Mouse (Mus musculus) mature B cell (primary cell): ENCODE data around the gene Hmgn1.
"Not testable (repeated sequence)": the region's sequence is repeated elsewhere in the genome, so short reads cannot be mapped to it uniquely, and the experiment has no call there.

Source experiments
- in situ Hi-C: fragments of 300-500 bp; cut with MboI; formaldehyde crosslinking; loops from 2 replicates; pipeline ENCODE4 v1.14.3; 2019

Gene Hmgn1

GRCm38 (mm10) chr16:96127657-96128344 is at the start of gene Hmgn1:
Gene Hmgn1 (minus strand): TSS chr16:96127729.
- in situ Hi-C loops: no loop called here

GRCm38 (mm10) chr16:96175399-96175798 is 47.9 kb upstream of the Hmgn1 start:
- in situ Hi-C loops: no loop called here

GRCm38 (mm10) chr16:96173648-96174047 is 46.1 kb upstream of the Hmgn1 start:
- in situ Hi-C loops: no loop called here

- in situ Hi-C loops: no loop called here
These were observed 41.3 kb upstream of the Hmgn1 start for GRCm38 (mm10) chr16:96168837-96169236.

- in situ Hi-C loops: no loop called here
These were observed 38.3 kb upstream of the Hmgn1 start for GRCm38 (mm10) chr16:96165723-96166264.

- in situ Hi-C loops: no loop called here
These were observed 33.8 kb upstream of the Hmgn1 start for GRCm38 (mm10) chr16:96161336-96161735.

- in situ Hi-C loops: no loop called here
These were observed 33.4 kb upstream of the Hmgn1 start for GRCm38 (mm10) chr16:96160927-96161326.

- in situ Hi-C loops: no loop called here
These were observed 32.3 kb upstream of the Hmgn1 start for GRCm38 (mm10) chr16:96159794-96160346.

GRCm38 (mm10) chr16:96159091-96159731 is 31.7 kb upstream of the Hmgn1 start:
- in situ Hi-C loops: no loop called here

GRCm38 (mm10) chr16:96158511-96159080 is 31.1 kb upstream of the Hmgn1 start:
- in situ Hi-C loops: no loop called here

- in situ Hi-C loops: no loop called here
These were observed 29.6 kb upstream of the Hmgn1 start for GRCm38 (mm10) chr16:96157171-96157570.

- in situ Hi-C loops: no loop called here
These were observed 28.5 kb upstream of the Hmgn1 start for GRCm38 (mm10) chr16:96156019-96156418.

GRCm38 (mm10) chr16:96154476-96154875 is 26.9 kb upstream of the Hmgn1 start:
- in situ Hi-C loops: no loop called here

GRCm38 (mm10) chr16:96151551-96151950 is 24.0 kb upstream of the Hmgn1 start:
- in situ Hi-C loops: no loop called here

- in situ Hi-C loops: no loop called here
These were observed 23.5 kb upstream of the Hmgn1 start for GRCm38 (mm10) chr16:96150995-96151394.

- in situ Hi-C loops: no loop called here
These were observed 21.8 kb upstream of the Hmgn1 start for GRCm38 (mm10) chr16:96149311-96149710.

- in situ Hi-C loops: no loop called here
These were observed 21.3 kb upstream of the Hmgn1 start for GRCm38 (mm10) chr16:96148834-96149233.

- in situ Hi-C loops: no loop called here
These were observed 18.3 kb upstream of the Hmgn1 start for GRCm38 (mm10) chr16:96145814-96146213.

GRCm38 (mm10) chr16:96145110-96145800 is 17.7 kb upstream of the Hmgn1 start, which contains the start of gene Wrb:
Gene Wrb (plus strand): TSS chr16:96145407.
- in situ Hi-C loops: no loop called here

- in situ Hi-C loops: not testable (repeated sequence)
These were observed 17.2 kb upstream of the Hmgn1 start for GRCm38 (mm10) chr16:96144748-96145109.

GRCm38 (mm10) chr16:96128466-96128865 is 937 bp upstream of the Hmgn1 start:
- in situ Hi-C loops: no loop called here

- in situ Hi-C loops: no loop called here
These were observed 257 bp downstream of the Hmgn1 start for GRCm38 (mm10) chr16:96127288-96127656.
